Mouse (Mus musculus) embryonic facial prominence, embryonic 11.5 days (tissue): ENCODE data around the gene Me3. TPM values are rescaled to one million over a fixed set of nuclear protein-coding genes. Genes with fewer than 3 reads are reported as not detected.

Source experiments
- ATAC-seq: fragments of 200-750 bp; cut with Nextera tagmentation; replicated peaks from 2 replicates; pipeline ENCODE4 v1.8.0; 2017; ENCODE audit warnings: low read depth; ENCODE audit not compliant: insufficient number of reproducible peaks, low FRiP score, low TSS enrichment
- DNase-seq: peaks from one replicate; pipeline ENCODE4 v3.0.0-alpha.2; 2015; ENCODE audit warnings: low spot score
- H3K27ac ChIP-seq: fragments of 300-500 bp; sonication (generic); replicated peaks from 2 replicates; pipeline ENCODE4 v1.5.1; 2014; ENCODE audit warnings: mild to moderate bottlenecking, low read depth, low read length, control low read depth
- H3K27me3 ChIP-seq: fragments of 300-500 bp; sonication (generic); 2 replicates; pipeline ENCODE4 v1.6.1; 2014; ENCODE audit warnings: mild to moderate bottlenecking, low read length, moderate library complexity, mixed read lengths; ENCODE audit not compliant: control insufficient read depth, insufficient read depth
- H3K36me3 ChIP-seq: fragments of 300-500 bp; sonication (generic); replicated peaks from 2 replicates; pipeline ENCODE4 v1.6.1; 2014; ENCODE audit warnings: low read depth, mild to moderate bottlenecking, low read length, moderate library complexity, mixed read lengths; ENCODE audit not compliant: control insufficient read depth, insufficient read depth
- H3K4me1 ChIP-seq: fragments of 300-500 bp; sonication (generic); 2 replicates; pipeline ENCODE4 v1.6.1; 2014; ENCODE audit warnings: low read length, mixed read lengths; ENCODE audit not compliant: control insufficient read depth, insufficient read depth
- H3K4me2 ChIP-seq: fragments of 300-500 bp; sonication (generic); 2 replicates; pipeline ENCODE4 v1.6.1; 2014; ENCODE audit warnings: low read depth, mild to moderate bottlenecking, control low read depth, low read length, moderate library complexity
- H3K4me3 ChIP-seq: fragments of 300-500 bp; sonication (generic); 2 replicates; pipeline ENCODE4 v1.5.1; 2014; ENCODE audit warnings: low read depth, low read length, control low read depth
- H3K9ac ChIP-seq: fragments of 300-500 bp; sonication (generic); replicated peaks from 2 replicates; pipeline ENCODE4 v1.6.1; 2014; ENCODE audit warnings: mild to moderate bottlenecking, control low read depth, low read length
- H3K9me3 ChIP-seq: fragments of 300-500 bp; sonication (generic); replicated peaks from 2 replicates; pipeline ENCODE4 v1.6.1; 2016; ENCODE audit warnings: mild to moderate bottlenecking, low read length, inconsistent platforms, mixed read lengths; ENCODE audit not compliant: control insufficient read depth
- WGBS: fragments of 180-500 bp; shearing (Covaris S2); extraction: QIAGEN DNeasy Blood & Tissue Kit; methylation state at CpG from one replicate; pipeline ENCODE4 v1.1.7; 2014; 5-methylcytosine and 5-hydroxymethylcytosine counted together
- polyA plus RNA-seq: library from polyadenylated mRNA; unstranded; fragments of >200 nt; fragmentation: Nextera tagmentation; extraction: Ambion mirVana; gene quantifications from 2 replicates; pipeline ENCODE4 v1.2.1, GENCODE M21; 2014

The Me3 gene
- polyA plus RNA-seq, 1 experiment from 2014 or later: 0.77 TPM

DNA sequence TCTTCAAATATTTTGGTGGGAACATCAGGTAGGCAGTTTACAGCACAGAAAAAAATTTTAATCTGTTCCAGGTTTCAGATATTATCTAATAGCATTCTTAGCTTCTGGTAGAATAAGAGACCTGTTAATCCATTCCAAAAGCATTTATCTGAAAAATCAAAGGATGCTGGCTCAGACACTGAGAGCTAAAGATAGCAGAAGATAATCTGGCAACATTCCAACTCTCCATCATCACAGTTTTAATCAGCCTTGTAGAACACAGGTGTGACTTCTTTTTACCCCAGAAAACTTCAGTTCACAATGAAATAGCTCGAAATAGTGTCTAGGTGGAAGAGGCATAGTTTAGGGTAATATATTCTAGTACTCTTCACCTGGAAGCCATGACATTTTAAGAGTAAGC is 149.2 kb downstream of the Me3 start:
- Histone ChIP-seq H3K27ac (no peak overlapping the region), H3K4me2 (no peak overlapping the region), H3K27me3 (no peaks in the 10 kb centered on the region), H3K9ac (no peak overlapping the region), H3K4me3 (no peak overlapping the region), H3K36me3 (no peaks in the 10 kb centered on the region), H3K4me1 (no peaks in the 10 kb centered on the region), H3K9me3 (no peaks in the 10 kb centered on the region)
- ATAC-seq: no peak
- no peak for DNase-seq
- WGBS: 90% methylated on average over 1 of the region's 1 CpGs

DNA sequence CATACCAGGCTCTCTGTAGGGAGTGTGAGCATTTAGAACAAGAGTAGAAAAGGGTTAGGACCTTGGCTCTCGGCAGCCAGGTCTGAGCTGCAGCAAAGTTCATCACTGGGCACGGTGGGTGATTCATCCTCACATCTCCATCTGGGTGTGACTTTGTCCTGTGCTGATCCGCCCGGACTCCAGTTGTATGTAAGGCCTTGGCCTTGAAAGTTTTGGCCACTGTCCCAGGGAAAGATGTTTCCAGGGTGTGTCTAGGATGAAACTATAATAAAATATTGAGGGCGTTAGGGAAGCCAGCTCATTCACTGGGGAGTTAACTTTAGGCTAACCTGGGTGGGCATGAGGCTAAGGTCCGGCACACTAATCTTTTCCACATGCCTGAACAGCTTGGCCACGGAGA is 155.5 kb downstream of the Me3 start:
- ATAC-seq (no peak), DNase-seq (no peak)
- Histone ChIP-seq H3K9ac (no peak overlapping the region), H3K9me3 (no peaks in the 10 kb centered on the region), H3K4me1 (no peaks in the 10 kb centered on the region), H3K27me3 (no peaks in the 10 kb centered on the region), H3K4me2 (no peak overlapping the region), H3K4me3 (no peak overlapping the region), H3K27ac (no peak overlapping the region), H3K36me3 (no peaks in the 10 kb centered on the region)
- 71% methylated on average over 7 of the region's 7 CpGs for WGBS

- DNase-seq: no peak
- no peak for ATAC-seq
- H3K36me3 ChIP-seq: no peaks in the 10 kb centered on the region
- WGBS: 86% methylated on average over 1 of the region's 1 CpGs
- no peak overlapping the region for H3K4me2 ChIP-seq
- H3K4me1 ChIP-seq: no peaks in the 10 kb centered on the region
- H3K27me3 ChIP-seq: no peaks in the 10 kb centered on the region
- H3K27ac ChIP-seq: no peak overlapping the region
- H3K9me3 ChIP-seq: no peaks in the 10 kb centered on the region
- H3K4me3 ChIP-seq: no peak overlapping the region
- no peak overlapping the region for H3K9ac ChIP-seq
These were observed 160.4 kb downstream of the Me3 start for GRCm38 (mm10) chr7:89792576-89792975.

- no peak overlapping the region for H3K4me2 ChIP-seq
- 69% methylated on average over 3 of the region's 3 CpGs for WGBS
These were observed 163.2 kb downstream of the Me3 start for GRCm38 (mm10) chr7:89795366-89795765.

DNA sequence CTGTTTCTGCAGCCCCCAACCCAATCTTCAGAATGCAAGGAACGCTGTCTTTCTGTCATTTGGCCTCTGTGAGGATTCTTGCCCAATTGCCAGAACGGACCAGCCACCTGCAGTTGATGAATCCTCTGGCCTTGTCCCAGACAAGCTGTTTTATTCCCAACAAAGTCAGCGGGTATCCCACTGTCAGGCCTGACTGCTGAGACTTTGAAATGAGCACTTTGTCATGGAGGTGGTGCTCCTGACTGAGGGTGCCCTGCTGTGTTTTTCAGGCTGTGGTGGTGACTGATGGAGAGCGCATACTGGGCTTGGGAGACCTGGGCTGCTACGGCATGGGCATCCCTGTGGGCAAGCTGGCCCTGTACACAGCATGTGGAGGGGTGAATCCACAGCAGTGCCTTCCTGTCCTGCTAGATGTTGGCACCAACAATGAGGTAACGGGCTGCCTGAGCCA is 164.2 kb downstream of the Me3 start:
- no peaks in the 10 kb centered on the region for H3K4me1 ChIP-seq
- no peaks in the 10 kb centered on the region for H3K9me3 ChIP-seq
- DNase-seq (no peak), ATAC-seq (no peak)
- no peaks in the 10 kb centered on the region for H3K36me3 ChIP-seq
- no peak overlapping the region for H3K4me3 ChIP-seq
- 21% methylated on average over 6 of the region's 6 CpGs for WGBS
- no peak overlapping the region for H3K9ac ChIP-seq
- no peak overlapping the region for H3K27ac ChIP-seq
- no peaks in the 10 kb centered on the region for H3K27me3 ChIP-seq
- no peak overlapping the region for H3K4me2 ChIP-seq

More at GRCm38 (mm10) chr7:89795366-89795765, 163.2 kb downstream of the Me3 start:
- DNase-seq (no peak), ATAC-seq (no peak)
- Histone ChIP-seq H3K9ac (no peak overlapping the region), H3K27me3 (no peaks in the 10 kb centered on the region), H3K4me3 (no peak overlapping the region), H3K9me3 (no peaks in the 10 kb centered on the region), H3K4me1 (no peaks in the 10 kb centered on the region), H3K36me3 (no peaks in the 10 kb centered on the region), H3K27ac (no peak overlapping the region)

DNA sequence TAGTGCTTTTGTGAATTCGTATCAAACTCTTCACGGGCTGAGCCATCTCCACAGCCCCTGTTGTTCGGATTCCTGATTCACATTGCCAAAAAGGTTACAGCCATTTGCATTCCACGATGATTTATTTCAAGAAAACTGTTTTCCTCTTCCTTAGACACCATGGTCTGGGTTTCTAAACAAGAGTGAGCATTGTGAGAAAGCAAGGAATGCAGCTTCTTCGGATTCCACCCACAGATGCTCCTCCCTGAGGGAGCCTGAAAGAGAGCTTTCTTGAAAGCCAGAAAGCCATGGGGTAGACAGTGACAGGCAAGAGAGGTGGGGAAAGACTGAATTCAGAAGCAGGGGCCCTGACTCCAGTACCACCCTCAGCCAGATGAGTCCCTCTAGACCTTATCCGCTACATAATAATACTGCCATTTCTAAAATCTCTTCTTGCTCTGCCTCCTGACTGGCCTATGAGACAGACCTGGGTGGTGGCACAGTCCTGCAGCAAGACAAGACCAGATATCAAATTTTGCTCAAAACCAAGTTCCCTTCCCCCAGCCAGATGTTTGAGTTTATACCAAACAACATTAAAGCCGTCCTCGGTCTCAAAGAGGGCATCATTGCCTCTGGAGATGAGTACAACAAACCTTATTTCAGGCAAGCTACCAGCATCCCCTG is 166.3 kb downstream of the Me3 start:
- Histone ChIP-seq H3K36me3 (no peaks in the 10 kb centered on the region), H3K4me1 (no peaks in the 10 kb centered on the region), H3K27me3 (no peaks in the 10 kb centered on the region), H3K9me3 (no peaks in the 10 kb centered on the region), H3K27ac (no peak overlapping the region), H3K4me2 (no peak overlapping the region), H3K9ac (no peak overlapping the region; the same call in 1 of the 2 replicates), H3K4me3 (no peak overlapping the region)
- DNase-seq (no peak), ATAC-seq (no peak)
- 46% methylated on average over 8 of the region's 8 CpGs for WGBS

GRCm38 (mm10) chr7:89802447-89802846 is 170.3 kb downstream of the Me3 start:
- H3K27ac ChIP-seq: no peak overlapping the region
- DNase-seq: no peak
- H3K9me3 ChIP-seq: no peaks in the 10 kb centered on the region
- 73% methylated on average over 3 of the region's 3 CpGs for WGBS
- no peak for ATAC-seq
- H3K36me3 ChIP-seq: no peaks in the 10 kb centered on the region
- no peak overlapping the region for H3K9ac ChIP-seq
- H3K4me2 ChIP-seq: no peak overlapping the region
- H3K4me1 ChIP-seq: no peaks in the 10 kb centered on the region
- H3K4me3 ChIP-seq: no peak overlapping the region
- H3K27me3 ChIP-seq: no peaks in the 10 kb centered on the region

DNA sequence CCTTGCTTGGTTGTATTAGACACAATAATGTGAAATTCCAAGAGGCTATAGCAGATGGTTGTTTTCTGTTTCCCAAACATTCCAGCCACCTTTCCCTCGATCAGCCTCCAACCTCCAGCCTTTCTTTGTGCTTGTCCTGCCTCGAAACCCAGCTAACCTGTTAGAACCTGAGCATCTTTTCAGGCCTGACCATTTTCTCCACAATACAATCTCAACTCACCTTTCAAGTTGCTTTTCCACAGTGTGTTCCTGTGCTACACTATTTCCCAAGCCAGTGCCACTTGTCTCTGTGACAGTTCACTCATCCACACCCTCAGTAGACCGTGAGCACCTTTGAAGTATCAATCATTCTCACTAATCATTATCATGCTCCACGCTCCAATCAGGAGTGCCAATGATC is 171.8 kb downstream of the Me3 start:
- Histone ChIP-seq H3K9ac (no peak overlapping the region), H3K4me1 (no peaks in the 10 kb centered on the region), H3K9me3 (no peaks in the 10 kb centered on the region), H3K4me2 (no peak overlapping the region), H3K36me3 (no peaks in the 10 kb centered on the region), H3K4me3 (no peak overlapping the region), H3K27me3 (no peaks in the 10 kb centered on the region), H3K27ac (no peak overlapping the region)
- DNase-seq (no peak), ATAC-seq (no peak)
- WGBS: 82% methylated on average over 4 of the region's 4 CpGs
